Mouse (Mus musculus): Measurements from ENCODE around the gene Dner. TPM values are rescaled to one million over a fixed set of nuclear protein-coding genes. Genes with fewer than 3 reads are reported as not detected.
A peak's percentile ranks its signal among the peaks of the same experiment; 100 is the strongest.

The Dner gene
- polyA plus RNA-seq, 1 experiment from 2014 or later: not detected

DNA sequence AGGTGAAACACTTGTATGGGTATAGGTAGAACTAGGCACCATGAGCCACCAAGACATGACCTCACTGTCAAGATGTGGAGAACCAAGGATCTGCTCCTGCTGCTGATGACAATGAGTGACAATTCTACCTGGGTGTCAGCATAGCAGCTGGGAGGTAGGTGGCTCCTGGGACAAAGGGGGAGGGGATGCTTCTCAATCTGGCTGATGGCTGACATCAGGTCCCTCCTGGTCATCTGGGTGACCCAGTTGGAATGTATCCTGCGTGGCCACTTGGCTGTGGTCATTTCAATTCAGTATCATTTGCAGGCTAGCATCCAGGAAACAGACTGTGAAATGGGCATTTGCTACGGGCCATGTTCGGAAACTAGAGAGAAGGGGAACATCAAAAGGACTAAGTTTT, 315.1 kb downstream of the Dner start:
- in situ Hi-C loops (cut with MboI; ENCODE audit: low pct_unique_long_range_greater_than_20kb): no loop called here
- TF ChIP-seq CTCF (IDR thresholded peaks at IDR 0.05): no peak
- ChIA-PET POLR2A (interaction anchor here (0.5 kb wide), 1 partner anchor 13 kb away, joined by 5 read pairs; no protein-coding TSS in a partner anchor), CTCF (interaction anchor here (1.4 kb wide), 1 partner anchor 14 kb away, joined by 3 read pairs; no protein-coding TSS in a partner anchor)
- ATAC-seq (no peak), DNase-seq (ENCODE audit: low read depth, low spot score) (no peak)
- no peaks in the 10 kb centered on the region for H3K27me3 ChIP-seq

DNA sequence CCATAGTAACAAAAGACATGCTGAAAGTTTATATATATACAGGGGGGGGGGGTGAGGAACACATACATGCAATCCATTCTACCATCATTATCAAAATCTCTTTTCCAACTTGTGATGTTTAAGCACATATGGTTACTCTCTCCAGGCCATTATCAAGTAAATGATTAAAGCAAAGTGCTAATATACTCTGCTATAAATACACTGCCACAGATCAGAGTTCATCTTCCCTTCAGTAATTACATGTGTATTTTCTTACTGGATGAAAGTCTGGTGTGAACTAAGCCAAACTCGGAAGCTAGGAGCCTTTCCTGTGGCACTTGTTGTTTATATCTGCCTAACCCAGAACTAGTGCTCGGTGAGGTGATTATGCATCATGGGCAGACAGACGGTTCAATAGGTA, 328.3 kb downstream of the Dner start:
- ChIA-PET CTCF (no interaction called here), POLR2A (interaction anchor here (0.8 kb wide), 1 partner anchor 13 kb away, joined by 5 read pairs; no protein-coding TSS in a partner anchor)
- ATAC-seq (no peak), DNase-seq (ENCODE audit: low read depth, low spot score) (no peak)
- peaks cover 3% of the 10 kb centered on the region for H3K27me3 ChIP-seq
- no peak for TF ChIP-seq CTCF (IDR thresholded peaks at IDR 0.05)
- in situ Hi-C loops (cut with MboI; ENCODE audit: low pct_unique_long_range_greater_than_20kb): no loop called here

DNA sequence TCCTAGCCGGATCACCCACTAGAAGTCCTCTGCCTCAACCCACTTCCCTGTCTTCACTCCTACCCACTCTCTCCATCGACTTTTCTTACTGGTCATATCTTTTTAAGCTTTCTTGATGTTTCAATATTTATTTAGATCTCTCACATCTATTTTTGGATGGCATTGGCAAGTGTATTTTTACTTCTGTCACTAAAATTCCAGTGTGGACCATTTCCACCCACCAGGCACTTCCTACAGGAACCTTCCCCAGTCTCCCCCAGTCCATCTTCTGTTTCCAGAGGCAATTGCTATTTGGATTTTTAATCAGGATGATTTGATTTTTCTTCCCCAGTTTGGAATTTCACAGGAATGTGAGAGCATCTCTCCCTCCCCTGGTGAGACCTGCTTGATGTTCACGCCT, 329.5 kb downstream of the Dner start:
- ChIA-PET CTCF (interaction anchor here (1.0 kb wide), 2 partner anchors 15 to 29 kb away, joined by 3 read pairs; no protein-coding TSS in a partner anchor), POLR2A (no interaction called here)
- H3K27me3 ChIP-seq: peaks cover 3% of the 10 kb centered on the region
- ATAC-seq (no peak), DNase-seq (ENCODE audit: low read depth, low spot score) (no peak)
- TF ChIP-seq CTCF (IDR thresholded peaks at IDR 0.05): no peak
- in situ Hi-C loops (cut with MboI; ENCODE audit: low pct_unique_long_range_greater_than_20kb): no loop called here

DNA sequence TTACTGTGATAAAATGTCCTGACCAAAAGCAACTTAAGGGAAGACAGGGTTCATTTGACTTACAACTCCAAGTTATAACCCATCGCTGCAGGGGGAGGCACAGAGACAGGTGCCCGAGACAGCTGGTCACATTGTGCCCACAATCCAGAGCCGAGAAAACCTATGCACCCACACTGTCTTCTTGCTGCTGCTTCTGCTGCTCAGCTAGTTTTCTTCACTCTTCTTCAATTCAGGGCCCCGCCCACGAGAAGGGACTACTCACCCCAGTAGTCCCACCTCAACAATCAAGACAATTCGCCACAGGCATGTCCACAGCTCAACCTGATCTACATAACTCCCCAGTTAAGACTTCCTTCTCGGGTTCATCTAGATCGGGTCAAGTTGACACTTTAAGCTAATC, 332.1 kb downstream of the Dner start, which contains the start of gene Pid1:
Pid1 (minus strand) TSS at position 214 of the 400 bp plus-strand sequence.
- no peak for TF ChIP-seq CTCF (IDR thresholded peaks at IDR 0.05)
- ChIA-PET POLR2A (no interaction called here), CTCF (interaction anchor here (1.7 kb wide), 1 partner anchor 24 kb away, joined by 3 read pairs; no protein-coding TSS in a partner anchor)
- peaks cover 3% of the 10 kb centered on the region for H3K27me3 ChIP-seq
- in situ Hi-C loops (cut with MboI; ENCODE audit: low pct_unique_long_range_greater_than_20kb): no loop called here
- ATAC-seq (no peak), DNase-seq (ENCODE audit: low read depth, low spot score) (no peak)

DNA sequence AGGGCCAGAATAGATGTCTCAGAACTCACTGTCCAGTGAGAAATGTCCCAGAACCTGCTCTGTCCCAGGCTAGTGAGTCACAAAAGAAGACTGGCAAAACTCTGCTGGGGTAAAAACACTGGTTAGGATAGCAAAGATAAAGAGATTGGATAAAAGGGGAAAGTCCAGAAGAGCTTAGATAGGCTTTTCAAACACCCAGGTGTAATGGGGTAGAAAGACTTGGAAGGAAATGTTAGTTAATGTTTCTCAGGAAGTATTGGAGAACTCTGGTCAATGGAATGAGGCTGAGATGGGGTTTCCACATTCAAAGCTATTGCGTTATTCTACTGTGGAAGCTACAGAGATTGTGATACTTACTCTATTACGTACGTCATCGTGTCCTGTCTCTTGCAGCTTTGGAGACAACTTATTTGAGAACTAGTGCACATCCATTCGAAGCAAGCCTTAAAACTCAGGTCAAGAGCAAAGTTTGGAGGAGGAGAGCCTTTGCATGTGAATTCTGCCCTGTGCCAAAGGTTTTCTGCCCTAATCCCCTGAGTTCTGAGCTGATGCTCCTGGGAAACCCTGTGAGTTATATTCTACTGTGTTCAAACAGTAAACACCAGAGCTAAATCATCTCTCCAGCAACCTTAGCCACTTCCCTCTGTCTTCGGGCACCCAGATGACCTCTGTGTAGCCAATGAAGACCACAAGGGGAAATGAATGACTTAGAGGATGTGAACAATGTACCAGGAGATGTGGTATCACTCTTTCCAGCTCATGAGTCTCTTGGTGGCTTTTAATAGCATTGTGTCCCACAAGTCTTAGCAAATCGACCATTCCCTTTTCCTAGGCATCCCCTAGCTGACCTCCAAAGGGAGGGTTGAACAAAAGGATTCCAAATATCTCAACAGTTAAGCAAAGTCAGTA, 333.1 kb downstream of the Dner start:
- ChIA-PET CTCF (interaction anchor here (0.7 to 2.1 kb wide), 5 partner anchors 19 to 219 kb away, joined by 3 to 7 read pairs (median 4); no protein-coding TSS in a partner anchor), POLR2A (no interaction called here)
- DNase-seq (ENCODE audit: low read depth, low spot score) (no peak), ATAC-seq (peak; percentile 18)
- in situ Hi-C loops (cut with MboI; ENCODE audit: low pct_unique_long_range_greater_than_20kb): no loop called here
- TF ChIP-seq CTCF (IDR thresholded peaks at IDR 0.05): no peak
- peaks cover 3% of the 10 kb centered on the region for H3K27me3 ChIP-seq

DNA sequence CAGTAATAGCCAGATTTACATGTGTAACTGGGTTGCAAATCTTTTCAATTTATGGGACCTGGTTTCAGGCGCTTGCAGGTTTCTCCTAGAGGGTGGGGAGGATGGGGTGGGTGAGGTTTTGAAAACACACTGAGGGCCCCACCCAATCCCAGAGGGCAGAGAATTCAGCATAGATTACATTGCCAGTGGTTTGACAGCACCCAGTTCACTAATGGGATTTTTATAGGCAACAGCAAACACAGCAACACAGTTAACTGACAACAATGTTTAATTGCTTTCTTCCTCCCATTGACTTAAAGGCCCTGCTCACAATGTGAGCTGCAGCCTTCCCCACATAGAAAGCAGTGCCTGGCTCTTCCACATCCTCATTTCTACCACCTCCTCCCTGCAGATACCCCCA, 333.8 kb downstream of the Dner start:
- TF ChIP-seq CTCF (IDR thresholded peaks at IDR 0.05): no peak
- POLR2A ChIA-PET: interaction anchor here (0.5 kb wide), 1 partner anchor 456 kb away, joined by 3 read pairs; no protein-coding TSS in a partner anchor
- H3K27me3 ChIP-seq: no peaks in the 10 kb centered on the region
- in situ Hi-C loops (cut with MboI; ENCODE audit: low pct_unique_long_range_greater_than_20kb): no loop called here
- ATAC-seq: no peak
- CTCF ChIA-PET: interaction anchor here (1.1 to 2.1 kb wide), 3 partner anchors 20 to 220 kb away, joined by 4 to 7 read pairs (median 5); no protein-coding TSS in a partner anchor
- no peak for DNase-seq (ENCODE audit: low read depth, low spot score)

DNA sequence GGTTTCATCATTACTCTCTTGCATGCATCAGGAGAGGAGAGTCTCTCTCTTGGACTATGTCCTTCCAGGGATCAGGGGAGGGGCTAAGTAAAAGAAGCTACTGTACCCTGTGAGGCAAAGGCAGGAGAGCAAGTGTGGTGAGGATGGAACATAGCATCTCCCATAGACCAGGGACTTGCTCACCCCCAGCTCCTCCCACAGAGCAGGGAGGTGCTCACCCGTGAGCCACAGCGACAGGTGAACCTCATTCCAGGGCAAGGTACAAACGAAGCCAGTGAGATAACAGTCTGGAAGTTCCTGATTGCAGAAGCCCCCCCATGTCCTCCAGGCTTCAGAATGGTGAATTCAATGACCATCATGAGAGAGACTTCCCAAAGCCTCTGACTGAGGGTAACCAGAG, 334.6 kb downstream of the Dner start:
- in situ Hi-C loops (cut with MboI; ENCODE audit: low pct_unique_long_range_greater_than_20kb): no loop called here
- DNase-seq (ENCODE audit: low read depth, low spot score) (no peak), ATAC-seq (no peak)
- no peaks in the 10 kb centered on the region for H3K27me3 ChIP-seq
- POLR2A ChIA-PET: no interaction called here
- CTCF ChIA-PET: interaction anchor here (2.1 kb wide), 1 partner anchor 21 kb away, joined by 7 read pairs; no protein-coding TSS in a partner anchor
- no peak for TF ChIP-seq CTCF (IDR thresholded peaks at IDR 0.05)

DNA sequence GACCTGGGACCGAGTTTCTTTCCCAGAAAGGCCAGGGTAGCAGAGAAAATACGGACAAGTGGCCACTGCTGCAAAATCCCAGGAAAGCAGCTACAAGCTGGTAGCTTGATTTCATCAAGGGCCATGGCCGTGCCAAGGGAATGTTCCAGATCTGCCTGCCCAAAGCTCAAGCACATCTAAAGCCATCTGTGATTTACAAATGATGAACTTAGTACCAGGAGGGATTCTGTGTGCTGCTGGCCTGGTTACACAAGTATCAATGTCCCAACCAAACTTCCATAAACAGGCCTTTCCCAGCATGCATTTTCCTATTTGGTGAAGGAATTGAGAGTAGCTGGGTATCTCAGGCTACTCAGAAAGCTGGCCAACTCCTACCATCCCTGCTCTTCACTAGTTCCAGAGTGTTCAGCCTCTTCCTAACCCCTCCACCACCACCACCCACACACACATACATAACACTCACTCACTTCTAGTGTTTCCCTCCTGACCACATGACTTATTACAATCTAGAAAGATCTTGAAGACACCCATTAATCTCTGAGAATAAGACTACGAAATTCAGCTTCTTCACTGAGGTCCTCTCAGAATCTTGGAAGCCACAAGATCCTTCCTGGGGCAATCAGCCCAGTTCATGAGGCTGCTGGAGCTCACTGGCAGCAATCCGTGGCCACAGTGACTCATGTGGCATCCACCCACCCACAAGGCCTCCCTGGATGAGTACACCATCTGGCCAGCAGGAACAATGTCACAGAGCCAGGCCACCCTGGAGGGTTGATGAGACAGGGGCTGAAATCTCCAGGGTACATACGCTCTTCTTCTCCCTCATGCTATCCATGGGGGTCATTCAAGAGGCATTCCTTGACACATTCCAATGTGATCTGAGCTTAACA, 336.2 kb downstream of the Dner start:
- POLR2A ChIA-PET: no interaction called here
- H3K27me3 ChIP-seq: no peaks in the 10 kb centered on the region
- no peak for TF ChIP-seq CTCF (IDR thresholded peaks at IDR 0.05)
- CTCF ChIA-PET: no interaction called here
- ATAC-seq (peak; percentile 91), DNase-seq (ENCODE audit: low read depth, low spot score) (peak; percentile 50)
- in situ Hi-C loops (cut with MboI; ENCODE audit: low pct_unique_long_range_greater_than_20kb): no loop called here

DNA sequence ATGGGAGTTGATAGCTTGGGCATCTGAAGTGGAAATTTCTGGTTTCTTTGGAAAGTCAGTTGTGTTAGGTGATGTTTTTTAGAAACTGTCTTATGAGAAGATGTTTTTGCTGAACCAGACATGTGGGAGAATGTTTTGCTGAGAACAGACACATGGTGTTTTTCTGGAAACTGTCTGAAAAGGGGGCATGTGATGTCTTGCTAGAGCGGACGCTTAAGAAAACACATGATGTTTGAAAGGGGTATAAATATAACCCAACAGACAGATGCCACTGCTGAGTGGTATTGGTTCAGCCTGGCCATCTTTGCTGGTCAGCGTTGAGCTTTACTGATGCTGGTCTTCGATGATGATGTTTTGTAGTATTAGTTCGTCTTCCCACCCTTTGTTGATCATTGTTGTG, 338.8 kb downstream of the Dner start:
- in situ Hi-C loops (cut with MboI; ENCODE audit: low pct_unique_long_range_greater_than_20kb): no loop called here
- DNase-seq (ENCODE audit: low read depth, low spot score) (no peak), ATAC-seq (no peak)
- POLR2A ChIA-PET: no interaction called here
- H3K27me3 ChIP-seq: no peaks in the 10 kb centered on the region
- CTCF ChIA-PET: no interaction called here
- no peak for TF ChIP-seq CTCF (IDR thresholded peaks at IDR 0.05)

DNA sequence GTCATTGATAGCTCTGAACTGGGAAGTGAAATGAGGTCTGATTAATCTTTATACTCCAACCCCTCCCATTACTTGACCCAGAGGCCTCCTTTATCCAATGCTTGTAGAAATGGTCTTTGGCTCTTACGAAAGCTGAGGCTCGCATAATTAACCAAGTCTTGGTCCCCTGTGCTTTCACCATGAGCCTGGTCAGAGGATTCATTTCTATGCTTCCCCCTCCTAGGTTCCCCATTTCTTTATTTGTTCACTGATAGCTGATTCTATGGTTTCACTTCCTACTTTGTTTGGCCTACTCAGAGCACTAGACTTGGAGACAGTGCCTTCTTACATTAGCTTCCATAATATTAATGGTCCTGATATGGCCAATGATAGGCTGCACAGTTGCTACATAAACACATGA, 345.8 kb downstream of the Dner start:
- no peak for ATAC-seq
- ChIA-PET CTCF (no interaction called here), POLR2A (no interaction called here)
- in situ Hi-C loops (cut with MboI; ENCODE audit: low pct_unique_long_range_greater_than_20kb): no loop called here
- TF ChIP-seq CTCF (IDR thresholded peaks at IDR 0.05): no peak
- DNase-seq (ENCODE audit: low read depth, low spot score): no peak
- peaks cover 4% of the 10 kb centered on the region for H3K27me3 ChIP-seq

All from Patski (cell line).